ENCODE assay signal across 23 mouse cellular contexts in genomic region chr15:27588087-27588826, GRCm38 (mm10). TPM values are rescaled to one million over a fixed set of nuclear protein-coding genes. Genes with fewer than 3 reads are reported as not detected.
DNase-seq lines count a peak whose midpoint lies in the region; ATAC-seq and TF ChIP-seq lines count a peak whose summit lies in the region.
"Had no signal": no experiment of that assay in that cellular context is flagged by ENCODE, and none has a peak within 500 bp of the region (broad histone marks: within the 10 kb centered on the region; RNA-seq: fewer than 3 reads in every experiment).

No protein-coding gene starts in this region.

- H3K4me3 ChIP-seq in forebrain, embryonic 16.5 days (replicated peaks; ENCODE audit: low read length): no peak overlapping the region
- H3K4me3 ChIP-seq in forebrain, embryonic 12.5 days (replicated peaks): no peak overlapping the region
- no peak overlapping the region for H3K4me3 ChIP-seq in midbrain, postnatal 0 days (ENCODE audit: low read depth, low read length)
- H3K4me3 ChIP-seq in midbrain, embryonic 13.5 days (replicated peaks): no peak overlapping the region
- H3K4me3 ChIP-seq in myocyte: no peak overlapping the region
- H3K4me3 ChIP-seq: embryonic facial prominence, embryonic 15.5 days; gastrocnemius, adult 2 months; heart, embryonic 13.5 days; intestine, embryonic 15.5 days; limb, embryonic 10.5 days had no signal

- H3K27me3 ChIP-seq in forebrain, embryonic 16.5 days (replicated peaks; ENCODE audit: control insufficient read depth, insufficient read depth, low read length): no peaks in the 10 kb centered on the region
- no peaks in the 10 kb centered on the region for H3K27me3 ChIP-seq in forebrain, embryonic 12.5 days
- no peaks in the 10 kb centered on the region for H3K27me3 ChIP-seq in midbrain, postnatal 0 days (ENCODE audit: insufficient read depth, low read length)
- no peaks in the 10 kb centered on the region for H3K27me3 ChIP-seq in midbrain, embryonic 13.5 days
- H3K27me3 ChIP-seq in myocyte (ENCODE audit: control insufficient read depth, insufficient read depth, insufficient read length): no peaks in the 10 kb centered on the region
- H3K27me3 ChIP-seq: embryonic facial prominence, embryonic 15.5 days; heart, embryonic 13.5 days; intestine, embryonic 15.5 days had no signal

- H3K9me3 ChIP-seq in forebrain, embryonic 16.5 days (ENCODE audit: control insufficient read depth, low read length): no peaks in the 10 kb centered on the region
- H3K9me3 ChIP-seq in forebrain, embryonic 12.5 days: no peaks in the 10 kb centered on the region
- no peaks in the 10 kb centered on the region for H3K9me3 ChIP-seq in midbrain, postnatal 0 days (ENCODE audit: low read length)
- no peaks in the 10 kb centered on the region for H3K9me3 ChIP-seq in midbrain, embryonic 13.5 days
- H3K9me3 ChIP-seq: embryonic facial prominence, embryonic 15.5 days; heart, embryonic 13.5 days; intestine, embryonic 15.5 days; limb, embryonic 10.5 days had no signal

- TF ChIP-seq CTCF in midbrain, postnatal 0 days (IDR thresholded peaks at IDR 0.05): no peak

- H3K4me1 ChIP-seq in forebrain, embryonic 16.5 days (replicated peaks; ENCODE audit: control insufficient read depth, insufficient read depth, low read length): peaks cover 11% of the 10 kb centered on the region
- H3K4me1 ChIP-seq in forebrain, embryonic 12.5 days: no peaks in the 10 kb centered on the region
- H3K4me1 ChIP-seq in midbrain, postnatal 0 days (ENCODE audit: insufficient read depth, low read length): no peaks in the 10 kb centered on the region
- H3K4me1 ChIP-seq in midbrain, embryonic 13.5 days (replicated peaks): no peaks in the 10 kb centered on the region
- H3K4me1 ChIP-seq: embryonic facial prominence, embryonic 15.5 days; intestine, embryonic 15.5 days; limb, embryonic 10.5 days had no signal

- no peak for DNase-seq in cerebellum, adult 8-10 months
- DNase-seq in midbrain, postnatal 0 days (ENCODE audit: low spot score): peak; percentile 24
- no peak for DNase-seq in c-Kit-positive CD71-positive TER-119-positive erythroid progenitor cells, embryonic 14.5 days (ENCODE audit: low spot score)
- DNase-seq: adrenal gland, postnatal 14 days; embryo, embryonic 11 days; gastrocnemius, adult 2 months; heart, postnatal 36 days; kidney, postnatal 4 days; lung, embryonic 14.5 days; right cerebral cortex, adult 18-20 months; spleen, adult 18-20 months; thymus, postnatal 36 days had no signal

- H3K36me3 ChIP-seq in forebrain, embryonic 16.5 days (ENCODE audit: control insufficient read depth, insufficient read depth): peaks cover 11% of the 10 kb centered on the region
- H3K36me3 ChIP-seq in forebrain, embryonic 12.5 days (replicated peaks): peaks cover 23% of the 10 kb centered on the region
- H3K36me3 ChIP-seq in midbrain, postnatal 0 days (ENCODE audit: insufficient read depth, low read length): peaks cover 21% of the 10 kb centered on the region; the same call in 1 of the 2 replicates
- H3K36me3 ChIP-seq in midbrain, embryonic 13.5 days: peaks cover 55% of the 10 kb centered on the region
- peaks cover 62% of the 10 kb centered on the region for H3K36me3 ChIP-seq in myocyte (ENCODE audit: control insufficient read depth, insufficient read depth)

- H3ac ChIP-seq in myocyte (ENCODE audit: control insufficient read depth, insufficient read length): no peak overlapping the region

- TF ChIP-seq POLR2A in myocyte (IDR thresholded peaks at IDR 0.05; ENCODE audit: insufficient read length, low read depth): no peak

- peak overlapping the region; percentile 23; the same call in 1 of the 2 replicates for H3K27ac ChIP-seq in forebrain, embryonic 16.5 days (ENCODE audit: low read length)
- H3K27ac ChIP-seq in forebrain, embryonic 12.5 days: no peak overlapping the region
- H3K27ac ChIP-seq in midbrain, postnatal 0 days (ENCODE audit: low read depth, low read length): no peak overlapping the region
- H3K27ac ChIP-seq in midbrain, embryonic 13.5 days: no peak overlapping the region
- H3K27ac ChIP-seq: embryonic facial prominence, embryonic 15.5 days; gastrocnemius, adult 2 months; heart, embryonic 13.5 days; intestine, embryonic 15.5 days; limb, embryonic 10.5 days had no signal

- ATAC-seq in cerebellum, adult (ENCODE audit: insufficient number of reproducible peaks, low FRiP score, low TSS enrichment): 0 out of 2 replicates have a peak, but pooled peaks have one; percentile 28
- ATAC-seq in forebrain, embryonic 16.5 days: peak; percentile 62
- ATAC-seq in forebrain, embryonic 12.5 days (ENCODE audit: low FRiP score): no peak
- ATAC-seq in midbrain, postnatal 0 days (ENCODE audit: low FRiP score): no peak
- no peak for ATAC-seq in midbrain, embryonic 13.5 days
- ATAC-seq: intestine, embryonic 15.5 days had no signal

- no peak overlapping the region for H3K9ac ChIP-seq in forebrain, embryonic 16.5 days (replicated peaks; ENCODE audit: low read depth, low read length)
- H3K9ac ChIP-seq in forebrain, embryonic 12.5 days: no peak overlapping the region
- no peak overlapping the region for H3K9ac ChIP-seq in midbrain, postnatal 0 days (replicated peaks; ENCODE audit: low read length, poor library complexity, severe bottlenecking)
- no peak overlapping the region for H3K9ac ChIP-seq in midbrain, embryonic 13.5 days (replicated peaks)
- H3K9ac ChIP-seq: embryonic facial prominence, embryonic 15.5 days; heart, embryonic 13.5 days; intestine, embryonic 15.5 days; lung, embryonic 14.5 days had no signal

- H3K79me2 ChIP-seq in myocyte (ENCODE audit: control insufficient read depth, insufficient read depth): no peaks in the 10 kb centered on the region

- H3K4me2 ChIP-seq in forebrain, embryonic 16.5 days (ENCODE audit: low read length): no peak overlapping the region
- H3K4me2 ChIP-seq in forebrain, embryonic 12.5 days: no peak overlapping the region
- H3K4me2 ChIP-seq in midbrain, postnatal 0 days (ENCODE audit: low read depth, low read length, poor library complexity, severe bottlenecking): no peak overlapping the region
- no peak overlapping the region for H3K4me2 ChIP-seq in midbrain, embryonic 13.5 days (replicated peaks)
- H3K4me2 ChIP-seq in myocyte (ENCODE audit: low read depth): no peak overlapping the region
- H3K4me2 ChIP-seq: embryonic facial prominence, embryonic 15.5 days; heart, embryonic 13.5 days; intestine, embryonic 15.5 days; liver, embryonic 11.5 days; lung, embryonic 14.5 days; midbrain, embryonic 11.5 days had no signal

- 57% methylated on average over 14 of the region's 14 CpGs for WGBS in forebrain, embryonic 16.5 days
- WGBS in forebrain, embryonic 12.5 days: 80% methylated on average over 14 of the region's 14 CpGs
- 57% methylated on average over 14 of the region's 14 CpGs for WGBS in midbrain, postnatal 0 days
- 71% methylated on average over 14 of the region's 14 CpGs for WGBS in midbrain, embryonic 13.5 days

TF ChIP-seq in myocyte, 11 proteins besides CTCF, POLR2A, EP300 and RAD21:
- TF ChIP-seq MYOG (IDR thresholded peaks at IDR 0.05; ENCODE audit: control insufficient read depth in 1 of 3, insufficient read depth in 1 of 3, insufficient read length in 2 of 3, low read depth in 2 of 3) (peak in 1 of 3 experiments; percentile 80), MYOD1 (IDR thresholded peaks at IDR 0.05; ENCODE audit: control insufficient read depth in 1 of 3, insufficient read length in 2 of 3, low read depth in 2 of 3) (peak in 2 of 3 experiments; percentile 35 to 36), REST (IDR thresholded peaks at IDR 0.05; ENCODE audit: insufficient read depth, insufficient read length) (no peak)

RNA-seq across cellular contexts. Expression of gene Otulin, which starts 42.2 kb away (rescaled TPM):
- polyA plus RNA-seq in forebrain, embryonic 16.5 days (2015; fragmentation: Nextera tagmentation; extraction: Ambion mirVana): 27.9 and 28.0 TPM in 2 replicates
- 32.5 and 32.7 TPM in 2 replicates for polyA plus RNA-seq in forebrain, embryonic 12.5 days (2016; fragmentation: Nextera tagmentation; extraction: Ambion mirVana)
- 17.8 and 24.7 TPM in 2 replicates for total RNA-seq in midbrain, postnatal 0 days (2014; rRNA removed)
- polyA plus RNA-seq in midbrain, postnatal 0 days (2015; fragmentation: Nextera tagmentation; extraction: Ambion mirVana): 19.6 and 23.9 TPM in 2 replicates
- polyA plus RNA-seq in midbrain, embryonic 13.5 days (2015; fragmentation: Nextera tagmentation; extraction: Ambion mirVana): 20.4 and 24.3 TPM in 2 replicates
- 36.9 TPM for polyA plus RNA-seq in myocyte (2012; fragmentation: generic; extraction: Trizol)

Comparison
In these comparisons a context has a peak if more than half of its experiments do, and no peak if none do; other contexts are left out.
1. ATAC-seq: peak in cerebellum, adult (single experiment) and forebrain, embryonic 16.5 days (single experiment); none in forebrain, embryonic 12.5 days (single experiment), midbrain, postnatal 0 days (single experiment) and midbrain, embryonic 13.5 days (single experiment).